Mouse (Mus musculus): ENCODE data around the gene Gpx4.

GRCm38 (mm10) chr10:80016511-80016910 is 30.5 kb upstream of the Gpx4 start, which contains the start of gene Arhgap45:
- no peak for TF ChIP-seq CTCF (IDR thresholded peaks at IDR 0.05)
- TF ChIP-seq POLR2A (IDR thresholded peaks at IDR 0.05; ENCODE audit: insufficient read depth, low read depth, low read length) = peak; percentile 40; the same call in 1 of the 2 replicates

All from heart, adult 2 months (tissue).